Mouse (Mus musculus) left cerebral cortex, adult 9 months (tissue): Measurements from ENCODE around the gene Ifi213.
"Not testable (repeated sequence)": the region's sequence is repeated elsewhere in the genome, so short reads cannot be mapped to it uniquely, and the experiment has no call there.

Source experiments
- DNase-seq, 2 experiments: peaks; one replicate each; pipeline ENCODE4 v3.0.0; 2022; ENCODE audit warnings: low spot score in 2 of 2

The Ifi213 gene

GRCm38 (mm10) chr1:173598838-173599494, at the start of gene Ifi213:
Gene Ifi213, minus strand, starts transcription at chr1:173599274.
- not testable (repeated sequence) for DNase-seq

GRCm38 (mm10) chr1:173645393-173645792, 46.3 kb upstream of the Ifi213 start:
- no peak for DNase-seq

- DNase-seq, result no peak
Measured at GRCm38 (mm10) chr1:173633969-173634645, 35.0 kb upstream of the Ifi213 start.

GRCm38 (mm10) chr1:173630622-173631021, 31.5 kb upstream of the Ifi213 start, which contains the start of gene Ifi209:
Gene Ifi209, plus strand, starts transcription at chr1:173630917.
- DNase-seq, result not testable (repeated sequence)

- DNase-seq, result no peak
Measured at GRCm38 (mm10) chr1:173626686-173627085, 27.6 kb upstream of the Ifi213 start.

GRCm38 (mm10) chr1:173624052-173624451, 25.0 kb upstream of the Ifi213 start:
- no peak for DNase-seq

GRCm38 (mm10) chr1:173622216-173622615, 23.1 kb upstream of the Ifi213 start:
- not testable (repeated sequence) for DNase-seq

- DNase-seq, result not testable (repeated sequence)
Measured at GRCm38 (mm10) chr1:173610291-173610690, 11.2 kb upstream of the Ifi213 start.

- DNase-seq, result not testable (repeated sequence)
Measured at GRCm38 (mm10) chr1:173589698-173590097, 9.4 kb downstream of the Ifi213 start.

GRCm38 (mm10) chr1:173579921-173580585, 19.0 kb downstream of the Ifi213 start:
- DNase-seq, result no peak

- no peak for DNase-seq
Measured at GRCm38 (mm10) chr1:173579079-173579478, 20.0 kb downstream of the Ifi213 start.

- DNase-seq, result not testable (repeated sequence)
Measured at GRCm38 (mm10) chr1:173550491-173551050, 48.5 kb downstream of the Ifi213 start.

- not testable (repeated sequence) for DNase-seq
Measured at GRCm38 (mm10) chr1:173548798-173549197, 50.3 kb downstream of the Ifi213 start.

GRCm38 (mm10) chr1:173535791-173536190, 63.3 kb downstream of the Ifi213 start, which contains the start of gene Ifi214:
Gene Ifi214, minus strand, starts transcription at chr1:173535957.
- DNase-seq, result not testable (repeated sequence)

GRCm38 (mm10) chr1:173521452-173521851, 77.6 kb downstream of the Ifi213 start:
- no peak for DNase-seq
